Mouse (Mus musculus): ENCODE results near the gene Trim40. TPM values are rescaled to one million over a fixed set of nuclear protein-coding genes. Genes with fewer than 3 reads are reported as not detected.

Trim40 gene
- total and polyA plus RNA-seq, 3 experiments, result not detected

DNA sequence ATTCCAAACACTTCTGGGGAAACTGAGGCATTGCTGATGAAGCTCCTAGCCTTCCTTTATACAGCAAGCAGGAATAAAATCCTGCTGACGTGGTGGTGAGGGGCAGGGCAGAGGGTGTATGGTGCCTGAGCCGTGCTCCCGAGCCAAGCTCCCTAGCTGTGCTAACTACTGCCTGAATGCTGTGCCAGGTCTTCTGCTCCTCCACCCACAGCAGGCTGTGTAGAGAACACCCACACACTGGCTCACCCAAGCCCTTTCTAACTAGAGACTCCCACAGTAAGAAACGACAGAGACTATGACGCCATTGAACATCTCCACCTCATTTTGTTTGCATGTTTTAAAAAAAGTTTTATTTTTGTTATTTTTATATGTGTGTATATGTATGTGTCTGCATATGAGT is 10.1 kb upstream of the Trim40 start:
- no peaks in the 10 kb centered on the region for H3K4me1 ChIP-seq (ENCODE audit: control insufficient read depth, insufficient read depth, low read length)
- no peaks in the 10 kb centered on the region for H3K79me2 ChIP-seq (replicated peaks; ENCODE audit: control insufficient read depth, insufficient read depth, low read length)
- DNase-seq, result no peak
- WGBS, result 67% methylated on average over 5 of the region's 5 CpGs
- no peaks in the 10 kb centered on the region for H3K27me3 ChIP-seq (ENCODE audit: control insufficient read depth, insufficient read depth, low read length)
- intact Hi-C loops (cut with DNase I), result no loop called here
- no peak for TF ChIP-seq EP300 (IDR thresholded peaks at IDR 0.05; ENCODE audit: insufficient read depth, low read depth, low read length)
- no peak overlapping the region for H3K9ac ChIP-seq (ENCODE audit: low read depth, low read length)
- no peak overlapping the region for H3K4me3 ChIP-seq
- no peaks in the 10 kb centered on the region for H3K36me3 ChIP-seq (ENCODE audit: control insufficient read depth, insufficient read depth, low read length)
- H3K27ac ChIP-seq, result no peak overlapping the region

- H3K9ac ChIP-seq (ENCODE audit: low read depth, low read length), result no peak overlapping the region
- WGBS, result 71% methylated on average over 4 of the region's 4 CpGs
- DNase-seq, result no peak
- no peaks in the 10 kb centered on the region for H3K4me1 ChIP-seq (ENCODE audit: control insufficient read depth, insufficient read depth, low read length)
- TF ChIP-seq EP300 (IDR thresholded peaks at IDR 0.05; ENCODE audit: insufficient read depth, low read depth, low read length) (no peak), CTCF (IDR thresholded peaks at IDR 0.05) (no peak), POLR2A (IDR thresholded peaks at IDR 0.05; ENCODE audit: insufficient read depth, low read depth, low read length) (no peak)
- no peak overlapping the region for H3K27ac ChIP-seq
- H3K4me3 ChIP-seq, result no peak overlapping the region
- no peaks in the 10 kb centered on the region for H3K79me2 ChIP-seq (replicated peaks; ENCODE audit: control insufficient read depth, insufficient read depth, low read length)
- no peaks in the 10 kb centered on the region for H3K36me3 ChIP-seq (ENCODE audit: control insufficient read depth, insufficient read depth, low read length)
- no peaks in the 10 kb centered on the region for H3K27me3 ChIP-seq (ENCODE audit: control insufficient read depth, insufficient read depth, low read length)
- intact Hi-C loops (cut with DNase I), result no loop called here
Observed at GRCm38 (mm10) chr17:36899376-36899775, 9.5 kb upstream of the Trim40 start.

DNA sequence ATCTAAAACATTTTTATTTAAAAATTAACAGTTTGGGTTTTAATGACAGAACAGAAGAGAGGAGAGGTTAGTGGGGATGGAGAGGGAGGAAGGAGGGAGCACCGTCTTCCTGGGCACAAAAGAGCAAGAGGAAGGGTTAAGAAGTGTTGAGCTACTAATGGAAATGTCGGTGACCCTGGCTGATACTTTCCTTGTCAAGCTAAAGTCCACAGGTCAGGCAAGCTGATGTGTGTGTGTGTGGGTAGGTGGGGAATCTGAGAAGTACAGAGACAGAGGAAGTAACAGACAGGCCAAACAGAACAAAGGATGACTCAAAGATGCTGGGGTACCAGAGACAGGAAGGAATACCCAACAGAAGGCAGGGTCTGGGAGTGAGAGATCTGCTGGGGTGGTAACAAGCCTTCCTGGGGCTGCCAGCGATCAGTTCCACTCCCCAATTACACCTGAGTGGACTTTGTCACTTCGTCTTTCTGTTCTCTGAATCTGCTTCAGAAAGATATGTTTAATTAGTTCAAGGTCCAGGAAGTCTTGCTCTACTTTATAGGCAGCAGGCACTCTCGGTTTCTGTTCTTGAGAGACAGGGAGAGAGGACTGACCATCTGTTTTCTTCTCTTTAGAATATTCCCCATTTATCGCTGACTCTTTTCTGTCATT is 7.8 kb upstream of the Trim40 start, which contains the start of gene Trim31:
Gene Trim31 (plus strand): TSS at position 567 of the 654 bp plus-strand sequence.
- intact Hi-C loops (cut with DNase I), result no loop called here

DNA sequence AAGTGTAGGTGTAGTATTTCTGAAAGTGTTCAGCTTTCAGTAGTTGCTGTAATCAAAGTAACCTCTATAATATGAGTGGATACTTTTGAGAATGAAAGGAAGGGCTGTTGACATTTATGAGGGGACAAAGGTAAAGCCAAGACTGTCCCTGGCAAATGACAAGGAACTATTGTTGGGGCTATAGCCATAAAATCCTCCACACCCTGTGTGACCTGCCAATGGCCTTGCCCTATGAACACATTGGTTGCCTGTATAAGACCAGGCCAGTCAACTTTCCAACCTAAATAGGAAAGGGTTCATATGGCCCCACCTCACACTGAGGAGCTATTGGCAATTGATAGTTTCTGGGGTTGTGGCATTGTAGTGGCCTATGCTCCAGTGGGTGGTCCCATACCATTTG is 7.1 kb upstream of the Trim40 start:
- Histone ChIP-seq H3K27ac (no peak overlapping the region), H3K27me3 (ENCODE audit: control insufficient read depth, insufficient read depth, low read length) (no peaks in the 10 kb centered on the region), H3K79me2 (replicated peaks; ENCODE audit: control insufficient read depth, insufficient read depth, low read length) (no peaks in the 10 kb centered on the region), H3K9ac (ENCODE audit: low read depth, low read length) (no peak overlapping the region), H3K36me3 (ENCODE audit: control insufficient read depth, insufficient read depth, low read length) (no peaks in the 10 kb centered on the region), H3K4me1 (ENCODE audit: control insufficient read depth, insufficient read depth, low read length) (no peaks in the 10 kb centered on the region), H3K4me3 (no peak overlapping the region)
- no peak for TF ChIP-seq CTCF (IDR thresholded peaks at IDR 0.05)
- TF ChIP-seq POLR2A (IDR thresholded peaks at IDR 0.05; ENCODE audit: insufficient read depth, low read depth, low read length), result no peak
- TF ChIP-seq EP300 (IDR thresholded peaks at IDR 0.05; ENCODE audit: insufficient read depth, low read depth, low read length), result no peak
- intact Hi-C loops (cut with DNase I), result no loop called here
- no peak for DNase-seq

More for the DNA sequence above, 7.8 kb upstream of the Trim40 start, which contains the start of gene Trim31:
- H3K9ac ChIP-seq (ENCODE audit: low read depth, low read length), result no peak within 1 kb of the TSS
- H3K36me3 ChIP-seq (ENCODE audit: control insufficient read depth, insufficient read depth, low read length), result no peaks in the 10 kb centered on the region
- no peaks in the 10 kb centered on the region for H3K27me3 ChIP-seq (ENCODE audit: control insufficient read depth, insufficient read depth, low read length)
- DNase-seq, result no peak
- no peaks in the 10 kb centered on the region for H3K79me2 ChIP-seq (replicated peaks; ENCODE audit: control insufficient read depth, insufficient read depth, low read length)
- no peaks in the 10 kb centered on the region for H3K4me1 ChIP-seq (ENCODE audit: control insufficient read depth, insufficient read depth, low read length)
- no peak within 1 kb of the TSS for H3K4me3 ChIP-seq
- TF ChIP-seq POLR2A (IDR thresholded peaks at IDR 0.05; ENCODE audit: insufficient read depth, low read depth, low read length) (no peak), CTCF (IDR thresholded peaks at IDR 0.05) (no peak), EP300 (IDR thresholded peaks at IDR 0.05; ENCODE audit: insufficient read depth, low read depth, low read length) (no peak)
- 55% methylated on average over 6 of the region's 6 CpGs for WGBS
- H3K27ac ChIP-seq, result no peak within 1 kb of the TSS

DNA sequence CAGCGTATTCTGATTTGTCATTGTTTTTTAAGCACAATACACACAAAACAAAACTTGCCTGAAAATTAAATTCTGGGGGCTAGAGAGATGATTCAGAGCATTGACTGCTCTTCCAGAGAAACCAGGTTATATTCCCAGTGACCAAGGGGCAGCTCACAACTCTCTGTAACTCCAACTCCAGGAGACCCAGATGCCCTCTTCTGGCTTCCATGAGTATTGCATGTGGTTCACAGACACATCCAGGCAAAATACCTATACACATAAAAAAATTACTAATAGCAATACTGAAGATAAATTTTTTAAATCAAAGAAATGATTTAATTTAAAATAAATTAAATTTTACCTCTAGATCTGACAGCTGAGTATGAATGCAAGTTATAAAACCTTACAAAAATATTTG is 6.7 kb upstream of the Trim40 start:
- H3K4me1 ChIP-seq (ENCODE audit: control insufficient read depth, insufficient read depth, low read length), result no peaks in the 10 kb centered on the region
- H3K27me3 ChIP-seq (ENCODE audit: control insufficient read depth, insufficient read depth, low read length), result no peaks in the 10 kb centered on the region
- TF ChIP-seq CTCF (IDR thresholded peaks at IDR 0.05), result peak; percentile 86
- no peak for TF ChIP-seq POLR2A (IDR thresholded peaks at IDR 0.05; ENCODE audit: insufficient read depth, low read depth, low read length)
- whole genome bisulfite sequencing, result 93% methylated on average over 1 of the region's 1 CpGs
- intact Hi-C loops (cut with DNase I), result no loop called here
- H3K4me3 ChIP-seq, result no peak overlapping the region
- DNase-seq, result no peak
- no peak overlapping the region for H3K9ac ChIP-seq (ENCODE audit: low read depth, low read length)
- no peaks in the 10 kb centered on the region for H3K79me2 ChIP-seq (replicated peaks; ENCODE audit: control insufficient read depth, insufficient read depth, low read length)
- H3K27ac ChIP-seq, result no peak overlapping the region
- H3K36me3 ChIP-seq (ENCODE audit: control insufficient read depth, insufficient read depth, low read length), result no peaks in the 10 kb centered on the region

DNA sequence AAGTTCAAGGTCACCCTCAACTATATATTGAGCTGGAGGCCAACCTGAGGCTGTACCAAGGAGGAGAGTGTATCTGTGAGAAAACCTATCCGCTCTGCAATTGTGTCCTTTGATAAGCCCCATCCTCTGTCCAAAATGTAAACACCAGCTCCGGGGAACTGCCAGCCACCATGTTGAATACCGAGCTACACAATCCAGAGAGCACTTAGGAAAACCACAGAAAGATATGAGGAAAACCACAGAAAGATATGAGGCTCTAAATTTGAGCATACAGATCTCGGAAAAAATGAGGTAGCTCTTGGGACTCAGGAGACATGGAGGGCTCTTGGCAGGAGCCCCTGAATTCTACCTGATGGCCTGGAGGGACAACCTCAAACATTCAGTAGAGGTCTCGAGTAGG is 3.5 kb upstream of the Trim40 start:
- WGBS, result 38% methylated on average over 5 of the region's 5 CpGs
- Histone ChIP-seq H3K9ac (ENCODE audit: low read depth, low read length) (no peak overlapping the region), H3K79me2 (replicated peaks; ENCODE audit: control insufficient read depth, insufficient read depth, low read length) (no peaks in the 10 kb centered on the region), H3K4me3 (no peak overlapping the region), H3K27me3 (ENCODE audit: control insufficient read depth, insufficient read depth, low read length) (no peaks in the 10 kb centered on the region), H3K36me3 (ENCODE audit: control insufficient read depth, insufficient read depth, low read length) (no peaks in the 10 kb centered on the region), H3K27ac (no peak overlapping the region), H3K4me1 (ENCODE audit: control insufficient read depth, insufficient read depth, low read length) (no peaks in the 10 kb centered on the region)
- no peak for TF ChIP-seq EP300 (IDR thresholded peaks at IDR 0.05; ENCODE audit: insufficient read depth, low read depth, low read length)
- no peak for TF ChIP-seq POLR2A (IDR thresholded peaks at IDR 0.05; ENCODE audit: insufficient read depth, low read depth, low read length)
- TF ChIP-seq CTCF (IDR thresholded peaks at IDR 0.05), result no peak
- intact Hi-C loops (cut with DNase I), result loop anchor here (5.0 kb wide), 2 partner anchors 154 to 309 kb away; partner anchors contain the start of genes Gabbr1 and Olfr94
- no peak for DNase-seq

All from heart, adult 2 months (tissue).